Mouse (Mus musculus): ENCODE measurements around the gene Tmbim7.
"Not testable (repeated sequence)": the region's sequence is repeated elsewhere in the genome, so short reads cannot be mapped to it uniquely, and the experiment has no call there.

Tmbim7 gene

DNA sequence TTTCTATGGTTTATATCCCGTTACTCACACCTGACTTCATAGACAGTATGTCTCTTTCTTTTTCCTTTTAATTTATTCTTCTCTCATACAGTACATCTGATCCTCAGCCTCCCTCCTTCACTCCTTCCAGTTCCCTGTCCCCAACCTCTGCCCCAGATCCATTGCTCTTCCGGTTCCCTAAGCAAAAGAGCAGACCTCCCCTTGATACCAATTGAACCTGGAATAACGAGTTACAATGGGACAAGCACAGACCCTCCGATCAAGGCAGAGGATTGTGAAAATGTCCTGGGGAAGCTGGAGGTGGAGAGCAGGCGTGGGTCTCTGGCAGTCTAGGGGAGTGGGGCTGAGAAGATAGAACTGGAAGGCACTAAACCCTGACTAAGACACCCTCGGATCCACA is at the start of gene Tmbim7:
Tmbim7 (plus strand) TSS at position 301 of the 400 bp plus-strand sequence.
- no peak for DNase-seq

GRCm38 (mm10) chr5:3607114-3607513 is 43.9 kb upstream of the Tmbim7 start:
- DNase-seq, result no peak

- DNase-seq, result no peak
Measured at GRCm38 (mm10) chr5:3609241-3609640, 41.7 kb upstream of the Tmbim7 start.

GRCm38 (mm10) chr5:3611835-3612234 is 39.1 kb upstream of the Tmbim7 start:
- not testable (repeated sequence) for DNase-seq

- peak; percentile 83 for DNase-seq
Measured at GRCm38 (mm10) chr5:3620486-3620885, 30.5 kb upstream of the Tmbim7 start.

DNA sequence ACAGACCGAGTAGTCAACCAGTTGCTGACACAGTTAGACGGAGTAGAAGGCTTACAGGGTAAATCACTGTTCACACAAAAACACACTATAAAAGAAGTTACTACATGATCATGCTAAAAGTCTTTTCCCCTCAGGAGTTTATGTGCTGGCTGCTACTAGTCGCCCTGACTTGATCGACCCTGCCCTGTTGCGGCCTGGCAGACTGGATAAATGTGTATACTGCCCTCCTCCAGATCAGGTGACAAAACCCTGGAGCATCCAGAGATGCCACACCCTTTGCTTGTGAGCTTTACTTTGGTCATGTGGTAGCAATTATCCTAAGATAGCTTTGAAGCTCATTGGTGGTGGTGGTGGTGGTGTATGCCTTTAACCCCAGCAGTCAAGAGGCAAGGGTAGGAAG is 20.9 kb upstream of the Tmbim7 start:
- DNase-seq, result no peak

GRCm38 (mm10) chr5:3631512-3632271 is 19.3 kb upstream of the Tmbim7 start:
- DNase-seq, result no peak

DNA sequence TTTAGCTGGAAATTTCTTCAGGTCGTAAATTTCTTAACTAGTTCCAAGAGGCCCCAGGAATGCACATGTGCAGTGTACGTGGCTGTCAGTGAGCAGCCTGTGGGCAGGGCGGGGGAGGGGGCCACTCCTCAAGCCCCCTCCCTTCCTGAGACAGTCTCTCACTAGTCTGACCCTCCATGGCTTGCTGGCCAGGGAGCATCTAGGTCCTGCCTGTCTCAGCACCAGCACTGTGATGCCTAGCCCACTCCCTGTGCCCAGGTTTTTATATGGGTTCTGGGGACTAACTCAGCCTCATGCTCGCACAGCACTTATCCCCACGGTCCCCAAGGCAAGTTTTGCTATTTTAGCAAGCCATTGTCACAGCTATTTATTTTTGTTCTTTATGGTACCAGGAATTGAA is 18.7 kb upstream of the Tmbim7 start:
- DNase-seq, result no peak

- DNase-seq, result no peak
Measured at GRCm38 (mm10) chr5:3633315-3633714, 17.7 kb upstream of the Tmbim7 start.

- DNase-seq, result no peak
Measured at GRCm38 (mm10) chr5:3633951-3634350, 17.0 kb upstream of the Tmbim7 start.

- no peak for DNase-seq
Measured at GRCm38 (mm10) chr5:3635286-3635685, 15.7 kb upstream of the Tmbim7 start.

GRCm38 (mm10) chr5:3644621-3645020 is 6.4 kb upstream of the Tmbim7 start:
- no peak for DNase-seq

DNA sequence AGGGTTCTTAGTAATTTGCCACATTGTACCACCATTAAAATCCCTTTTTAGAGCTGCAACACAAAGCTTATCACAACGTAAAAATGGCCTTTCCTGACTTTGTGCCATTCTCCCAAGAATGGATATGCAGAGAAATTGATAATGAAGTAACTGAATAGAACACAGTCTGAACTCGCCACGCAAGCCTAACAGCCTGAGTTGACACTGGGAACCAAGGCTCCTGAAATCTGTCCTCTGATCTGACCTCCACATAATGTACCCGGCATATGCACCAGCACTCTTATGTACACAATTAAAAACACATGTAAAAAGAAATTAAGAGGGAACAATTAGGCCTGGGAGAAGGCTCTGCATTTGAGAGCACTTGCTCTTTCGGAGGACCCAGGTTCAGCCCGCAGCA is 5.7 kb upstream of the Tmbim7 start:
- no peak for DNase-seq

- DNase-seq, result no peak
Measured at GRCm38 (mm10) chr5:3646539-3646938, 4.4 kb upstream of the Tmbim7 start.

GRCm38 (mm10) chr5:3646991-3647707 is 3.8 kb upstream of the Tmbim7 start:
- peak; percentile 59 for DNase-seq

DNA sequence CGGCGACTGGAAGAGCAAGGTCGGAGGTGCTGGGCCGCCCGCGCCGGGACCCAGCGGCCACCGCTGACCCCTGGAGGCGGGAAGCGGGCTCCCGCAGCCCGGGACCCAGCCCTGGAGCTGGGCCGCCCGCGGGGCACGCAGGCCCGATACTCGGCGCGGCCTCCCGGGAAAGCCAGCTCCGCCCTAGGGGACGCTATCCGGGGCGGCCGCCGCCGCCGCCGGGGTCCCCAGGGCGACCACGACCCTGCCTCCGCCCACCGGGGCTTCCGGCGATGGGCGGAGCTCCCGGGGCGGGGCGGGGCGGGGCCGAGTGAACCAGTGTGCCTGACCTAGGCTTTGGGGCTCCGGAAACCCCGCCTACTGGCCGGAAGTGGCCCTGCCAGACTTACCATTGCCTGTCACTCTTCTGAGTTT is 3.3 kb upstream of the Tmbim7 start:
- peak; percentile 91 for DNase-seq

DNA sequence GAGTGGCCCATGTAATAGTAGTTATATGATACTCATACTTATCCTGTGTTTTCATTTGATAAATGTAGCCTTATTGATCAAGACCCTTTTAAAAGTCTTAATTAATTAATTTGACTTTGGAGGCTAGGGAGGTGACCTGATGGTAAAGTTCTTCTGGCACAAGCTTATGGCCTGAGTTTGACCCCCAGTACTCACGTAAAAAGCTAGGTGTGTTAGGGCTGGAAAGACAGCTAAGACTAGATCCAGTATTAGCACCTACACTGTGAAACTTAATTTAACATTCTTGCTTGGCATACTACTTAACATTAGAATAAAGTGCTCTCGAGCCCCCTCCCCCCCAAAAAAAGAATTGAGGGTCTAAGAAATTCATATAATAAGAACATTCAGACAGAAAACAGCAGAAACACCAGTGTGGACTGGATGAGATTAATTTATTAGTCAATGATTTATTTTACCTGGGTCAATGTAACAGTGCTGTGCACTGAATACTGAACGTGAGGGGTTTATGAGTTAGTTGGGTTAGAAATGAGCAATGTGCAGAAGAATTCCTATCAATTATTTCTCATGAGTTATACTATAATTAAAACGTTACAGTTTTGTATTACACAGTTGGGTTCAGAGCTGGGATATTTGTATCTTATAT is 2.7 kb upstream of the Tmbim7 start:
- DNase-seq, result no peak

GRCm38 (mm10) chr5:3648849-3649210 is 2.2 kb upstream of the Tmbim7 start:
- no peak for DNase-seq

DNA sequence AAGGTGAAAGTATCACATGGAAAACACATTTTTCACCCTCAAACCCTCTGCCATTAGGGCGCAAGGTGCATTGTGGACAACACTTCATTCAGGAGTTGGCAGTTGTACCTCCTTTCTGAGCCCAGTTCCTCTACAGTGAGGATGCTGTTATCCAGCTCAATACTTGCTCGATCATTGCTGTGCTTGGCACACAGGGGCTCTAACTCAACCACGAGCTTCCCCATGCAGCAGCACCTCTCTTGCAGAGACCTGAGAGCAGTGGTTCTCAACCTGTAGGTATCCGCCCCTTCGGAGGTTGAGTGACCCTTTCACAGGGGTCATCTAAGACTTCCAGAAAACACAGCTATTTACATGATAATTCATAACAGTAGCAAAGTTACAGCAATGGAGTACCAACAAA is 640 bp downstream of the Tmbim7 start:
- no peak for DNase-seq

GRCm38 (mm10) chr5:3652903-3653575 is 2.1 kb downstream of the Tmbim7 start:
- not testable (repeated sequence) for DNase-seq

DNA sequence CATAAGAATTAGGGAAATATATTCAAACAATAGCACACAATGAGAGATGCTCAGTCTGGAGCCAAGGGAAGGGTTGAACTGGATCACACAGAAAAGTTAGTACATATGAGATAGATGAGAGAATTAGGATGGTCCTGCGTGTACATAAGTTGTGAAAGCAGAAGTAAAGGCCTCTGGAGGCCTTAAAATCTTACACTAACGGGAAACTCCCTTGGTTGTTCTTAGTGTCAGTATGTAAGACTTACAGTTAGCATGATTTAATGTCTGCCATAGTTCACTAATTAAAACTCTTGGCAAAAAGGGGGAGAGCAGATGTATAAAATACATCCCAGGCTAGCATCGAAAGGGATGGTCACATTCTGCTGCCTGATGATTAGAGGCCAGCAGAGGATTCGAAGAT is 2.8 kb downstream of the Tmbim7 start:
- DNase-seq, result no peak

DNA sequence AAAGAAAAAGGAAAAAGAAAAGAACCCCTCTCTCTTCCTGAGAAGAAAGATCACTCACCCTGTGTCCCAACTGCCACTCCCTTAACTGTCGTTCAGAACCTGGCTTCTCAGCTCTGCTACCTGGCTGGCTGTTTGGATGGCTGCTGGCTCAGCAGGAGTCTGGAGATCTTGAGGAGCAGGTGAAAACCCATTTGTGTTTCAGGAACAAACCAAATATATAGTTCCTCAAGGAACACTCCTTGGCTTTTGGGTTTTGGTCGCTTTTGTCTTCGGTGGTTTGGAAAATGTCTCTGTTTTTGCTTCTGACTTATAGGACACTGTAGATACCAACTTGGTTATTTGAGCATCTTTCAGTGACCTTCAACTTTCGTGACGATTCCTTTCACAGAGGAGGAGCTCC is 6.1 kb downstream of the Tmbim7 start, which contains the start of gene Gatad1:
Gatad1 (minus strand) TSS at position 101 of the 400 bp plus-strand sequence.
- DNase-seq, result no peak

GRCm38 (mm10) chr5:3665225-3665624 is 14.2 kb downstream of the Tmbim7 start:
- DNase-seq, result no peak
